Mouse (Mus musculus) embryonic fibroblast, embryonic 13.5 days (primary cell): ENCODE measurements around the gene Ndufa7.
"Not testable (repeated sequence)": the region's sequence is repeated elsewhere in the genome, so short reads cannot be mapped to it uniquely, and the experiment has no call there.

Experiments
- CTCF ChIP-seq: IDR thresholded peaks from 2 replicates; pipeline ENCODE4 v1.5.1; 2011; ENCODE audit warnings: mild to moderate bottlenecking, control low read depth, low read length, moderate library complexity, borderline replicate concordance; ENCODE audit not compliant: insufficient read depth
- POLR2A ChIP-seq: IDR thresholded peaks from 2 replicates; pipeline ENCODE4 v1.6.1; 2011; ENCODE audit warnings: low read depth, mild to moderate bottlenecking, control low read depth, low read length, moderate library complexity

GRCm38 (mm10) chr17:33884320-33884719 is 59.9 kb downstream of the Ndufa7 start:
- TF ChIP-seq CTCF, POLR2A: not testable (repeated sequence)
